Mouse (Mus musculus) CD8-positive naive resting alpha-beta T cell, adult 2 months (primary cell): Measurements from ENCODE around the gene Tmem139.
A peak's percentile ranks its signal among the peaks of the same experiment; 100 is the strongest.

Experiments used
- DNase-seq, 2 experiments: peaks; one replicate each; pipeline ENCODE4 v3.0.0; 2022; ENCODE audit warnings: low read depth in 2 of 2, low spot score in 2 of 2

The Tmem139 gene

DNA sequence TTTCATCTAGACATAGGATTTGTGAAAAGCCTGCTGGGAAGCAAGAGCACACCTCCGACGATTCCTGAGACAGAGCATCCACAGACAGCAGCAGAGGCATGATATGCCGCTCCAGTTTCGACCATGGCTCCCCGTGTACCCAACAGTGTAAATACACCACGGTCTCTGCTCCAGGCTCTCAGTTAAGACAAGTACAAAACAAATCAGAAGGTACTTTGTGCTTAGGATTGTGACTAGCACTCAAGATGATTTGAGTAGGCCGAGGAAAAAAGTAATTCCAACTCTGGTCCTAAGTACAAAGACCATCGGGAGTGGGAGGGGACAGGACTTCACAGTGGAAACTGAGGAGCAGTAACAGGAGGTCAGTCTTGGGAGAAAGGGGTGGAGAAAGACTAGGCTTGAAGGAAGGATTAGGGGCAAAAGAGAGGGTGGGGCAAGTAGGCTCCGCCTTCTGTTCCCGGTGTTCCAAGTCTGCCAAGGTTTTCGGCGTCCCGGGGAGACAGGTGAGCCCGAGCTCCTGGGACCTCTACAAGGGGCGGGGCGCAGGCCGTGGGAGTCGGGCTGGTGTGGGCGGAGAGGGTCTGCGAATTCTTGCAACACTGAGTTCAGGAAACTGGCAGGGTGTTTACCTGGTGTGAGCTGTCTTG, at the start of gene Tmem139:
Gene Tmem139, plus strand, starts transcription at position 447 of the 647 bp plus-strand sequence.
- DNase-seq = no peak

DNA sequence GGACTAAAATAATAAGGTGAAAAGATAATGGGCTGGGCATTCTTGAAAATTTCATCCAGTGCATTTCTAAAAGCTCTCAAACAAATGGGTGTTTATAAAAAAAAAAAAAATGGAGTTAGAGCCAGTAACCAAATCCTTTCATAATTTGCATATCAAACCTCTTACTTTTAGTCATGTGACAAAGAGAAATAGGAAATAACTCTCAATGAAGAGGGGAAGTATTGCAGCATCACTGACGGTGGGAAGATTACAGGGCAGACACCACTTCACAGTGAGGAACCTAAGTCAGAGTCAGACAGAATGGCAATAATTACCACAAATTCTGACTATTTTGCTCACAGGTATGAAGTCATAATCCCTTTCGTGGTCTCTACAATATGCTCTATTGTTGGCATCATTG, 46.7 kb upstream of the Tmem139 start, which contains the start of gene Tas2r144:
Gene Tas2r144, plus strand, starts transcription at position 301 of the 400 bp plus-strand sequence.
- no peak for DNase-seq

- DNase-seq = no peak
These were observed 39.5 kb upstream of the Tmem139 start for GRCm38 (mm10) chr6:42222286-42222685.

DNA sequence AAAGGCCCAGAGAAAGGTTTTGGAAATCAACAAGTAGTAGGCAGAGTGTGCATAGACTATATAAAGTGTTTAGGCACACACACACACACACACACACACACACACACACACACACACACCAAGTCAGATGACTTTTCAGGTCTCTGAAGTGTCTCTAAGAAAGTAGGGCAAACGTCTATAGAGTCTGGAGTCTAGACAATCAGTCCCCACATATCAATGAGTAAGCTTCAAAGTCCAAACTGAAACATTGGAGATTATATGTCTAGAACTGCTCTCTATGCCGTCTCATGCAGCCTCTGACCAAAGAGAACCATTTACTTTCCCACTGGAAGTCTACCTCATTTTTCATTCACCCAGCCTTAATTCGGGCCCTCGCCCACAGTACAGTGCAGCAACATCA, 36.7 kb upstream of the Tmem139 start:
- DNase-seq = no peak

GRCm38 (mm10) chr6:42227240-42228101, 34.3 kb upstream of the Tmem139 start:
- peak; percentile 46 to 64 for DNase-seq

GRCm38 (mm10) chr6:42229610-42230009, 32.2 kb upstream of the Tmem139 start:
- no peak for DNase-seq

- no peak for DNase-seq
These were observed 30.6 kb upstream of the Tmem139 start for GRCm38 (mm10) chr6:42231191-42231590.

GRCm38 (mm10) chr6:42237276-42237805, 24.4 kb upstream of the Tmem139 start:
- no peak for DNase-seq

GRCm38 (mm10) chr6:42241311-42242045, 20.3 kb upstream of the Tmem139 start:
- no peak for DNase-seq

DNA sequence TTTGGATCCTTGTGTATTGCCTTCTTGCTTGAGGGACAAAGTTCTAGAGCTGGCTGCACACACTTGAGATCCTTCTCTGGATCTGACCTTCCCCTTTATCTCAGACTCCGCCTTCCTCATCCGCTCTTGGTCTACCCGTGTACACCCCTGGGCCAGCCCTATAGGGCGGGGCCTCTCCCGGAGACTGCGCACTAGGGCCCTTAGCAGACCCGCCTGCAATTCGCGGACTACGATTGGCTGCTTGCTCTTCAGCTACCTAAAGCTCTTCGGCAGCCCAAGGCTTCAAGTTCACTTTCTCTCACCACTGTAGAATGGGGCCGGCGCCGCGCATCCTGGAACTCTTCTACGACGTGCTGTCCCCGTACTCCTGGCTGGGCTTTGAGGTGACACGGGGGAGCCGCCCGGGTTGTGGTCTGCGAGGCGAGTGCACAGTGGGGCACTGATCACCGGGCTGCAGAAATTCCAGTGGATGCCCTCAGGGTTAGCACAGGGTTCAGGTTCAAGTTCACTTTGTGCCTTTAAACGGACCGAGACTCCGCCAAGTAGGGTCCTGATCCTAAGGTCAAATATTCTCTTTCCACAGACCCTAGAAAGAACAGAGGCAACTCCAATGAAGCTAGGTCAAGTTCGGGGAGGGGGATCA, 15.9 kb upstream of the Tmem139 start, which contains the start of gene Gstk1:
Gene Gstk1, plus strand, starts transcription at position 225 of the 643 bp plus-strand sequence.
- peak; percentile 67 to 69 for DNase-seq

DNA sequence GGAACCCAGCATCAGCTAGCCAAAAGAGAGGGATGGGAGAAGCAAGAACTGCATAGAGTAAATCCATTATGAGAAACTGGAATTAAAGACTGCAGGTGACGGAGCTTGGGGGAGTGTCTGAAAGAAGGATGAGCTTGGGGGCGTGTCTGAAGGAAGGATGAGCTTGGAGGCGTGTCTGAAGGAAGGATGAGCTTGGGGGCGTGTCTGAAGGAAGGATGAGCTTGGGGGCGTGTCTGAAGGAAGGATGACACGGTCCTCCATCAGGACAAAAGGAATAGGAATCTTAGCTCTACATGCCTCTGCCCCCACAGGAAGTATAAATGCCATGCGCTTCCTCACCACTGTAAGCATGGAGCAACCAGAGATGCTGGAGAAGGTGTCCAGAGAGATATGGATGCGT, 14.6 kb upstream of the Tmem139 start:
- DNase-seq = no peak

GRCm38 (mm10) chr6:42247981-42248380, 13.8 kb upstream of the Tmem139 start:
- DNase-seq = no peak

DNA sequence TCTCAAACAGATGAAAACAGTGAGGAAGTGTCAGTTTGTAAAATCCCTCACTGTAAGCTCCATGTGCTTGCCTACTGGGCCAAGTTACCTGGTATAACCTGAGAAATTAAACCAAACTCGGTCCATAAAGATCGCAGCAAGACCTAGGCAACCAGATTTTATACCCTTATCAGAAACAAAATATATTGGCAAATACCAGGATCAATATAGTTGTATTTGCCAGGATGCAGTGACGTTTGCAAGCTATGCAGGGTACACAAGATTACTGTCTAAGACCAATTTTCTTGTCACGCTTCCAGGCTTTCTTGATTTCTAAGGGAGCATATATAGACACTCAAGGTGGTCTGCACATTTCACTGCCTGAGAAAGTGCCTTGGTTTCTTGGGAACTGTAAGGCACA, 10.0 kb upstream of the Tmem139 start:
- no peak for DNase-seq

DNA sequence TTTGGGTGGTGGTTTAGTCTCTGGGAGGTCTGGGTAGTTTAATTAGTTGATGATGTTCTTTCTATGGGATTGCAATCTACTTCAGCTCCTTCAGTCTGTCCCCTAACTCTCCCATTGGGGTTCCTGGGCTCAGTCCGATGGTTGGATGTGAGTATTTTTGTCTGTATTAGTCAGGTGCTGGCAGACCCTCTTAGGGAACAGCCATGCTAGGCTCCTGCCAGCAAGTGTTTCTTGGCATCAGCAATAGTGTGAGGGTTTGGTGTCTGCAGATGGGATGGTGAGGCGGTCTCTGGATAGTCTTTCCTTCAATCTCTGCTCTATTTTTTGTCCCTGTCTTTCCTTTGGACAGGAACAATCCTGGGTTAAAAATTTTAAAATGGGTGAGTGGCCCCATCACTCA, 8.7 kb upstream of the Tmem139 start:
- DNase-seq = no peak

GRCm38 (mm10) chr6:42257303-42257863, 4.4 kb upstream of the Tmem139 start:
- DNase-seq = peak; percentile 60 to 66

DNA sequence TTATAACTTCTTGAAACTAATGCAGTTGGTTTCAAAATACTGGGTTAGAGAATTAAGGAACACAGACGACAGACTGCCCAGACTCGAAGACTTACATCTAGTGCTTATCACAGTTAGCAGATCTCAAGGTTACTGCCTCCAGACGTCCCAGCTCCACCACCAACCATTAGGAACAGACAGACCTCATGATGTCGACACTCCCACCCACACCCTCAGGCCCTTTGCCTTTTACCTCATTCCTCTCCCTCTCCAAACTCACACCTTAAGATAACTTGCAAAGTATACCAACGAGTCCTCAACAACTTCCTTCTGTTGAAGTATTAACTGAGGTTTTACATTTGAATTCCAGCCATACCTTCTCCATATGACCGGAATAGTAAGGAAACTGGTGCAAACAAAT, 1.3 kb upstream of the Tmem139 start:
- DNase-seq = no peak

DNA sequence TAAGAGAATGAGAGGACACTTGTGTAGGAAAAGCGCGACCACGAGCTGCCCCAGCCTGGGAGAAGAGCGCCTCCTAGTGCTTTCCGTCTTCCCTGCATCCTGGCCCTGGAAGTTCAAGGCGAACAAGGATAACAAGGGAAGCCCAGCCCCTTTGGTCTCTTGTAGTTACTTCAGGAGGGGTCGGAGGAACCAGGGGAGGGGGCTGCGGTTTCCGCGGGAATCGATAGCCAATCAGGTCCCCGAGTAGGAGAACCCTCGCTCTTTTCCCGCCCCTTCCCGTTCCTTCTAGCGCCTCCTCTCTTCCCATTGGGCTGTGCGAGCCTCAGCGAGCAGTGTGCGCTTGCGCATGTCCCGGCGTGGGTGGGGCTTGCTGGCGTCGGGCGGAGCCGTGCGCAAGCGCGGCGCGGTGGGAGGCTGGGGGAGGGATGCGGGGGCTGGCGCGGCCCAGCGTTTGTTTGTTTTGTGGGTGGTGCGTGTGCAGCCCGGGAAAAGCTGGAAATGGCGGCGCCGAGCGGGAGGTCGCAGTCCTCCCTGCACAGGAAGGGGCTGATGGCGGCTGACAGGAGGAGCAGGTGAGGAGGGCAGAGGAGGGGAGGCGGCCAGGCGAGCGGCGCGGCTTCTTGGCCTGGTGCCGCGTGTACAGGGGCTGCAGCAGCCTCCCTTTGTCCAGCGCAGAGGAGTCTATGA, 3.0 kb downstream of the Tmem139 start, which contains the start of gene Casp2:
Gene Casp2, plus strand, starts transcription at position 360 of the 687 bp plus-strand sequence.
- peak; percentile 95 to 96 for DNase-seq

DNA sequence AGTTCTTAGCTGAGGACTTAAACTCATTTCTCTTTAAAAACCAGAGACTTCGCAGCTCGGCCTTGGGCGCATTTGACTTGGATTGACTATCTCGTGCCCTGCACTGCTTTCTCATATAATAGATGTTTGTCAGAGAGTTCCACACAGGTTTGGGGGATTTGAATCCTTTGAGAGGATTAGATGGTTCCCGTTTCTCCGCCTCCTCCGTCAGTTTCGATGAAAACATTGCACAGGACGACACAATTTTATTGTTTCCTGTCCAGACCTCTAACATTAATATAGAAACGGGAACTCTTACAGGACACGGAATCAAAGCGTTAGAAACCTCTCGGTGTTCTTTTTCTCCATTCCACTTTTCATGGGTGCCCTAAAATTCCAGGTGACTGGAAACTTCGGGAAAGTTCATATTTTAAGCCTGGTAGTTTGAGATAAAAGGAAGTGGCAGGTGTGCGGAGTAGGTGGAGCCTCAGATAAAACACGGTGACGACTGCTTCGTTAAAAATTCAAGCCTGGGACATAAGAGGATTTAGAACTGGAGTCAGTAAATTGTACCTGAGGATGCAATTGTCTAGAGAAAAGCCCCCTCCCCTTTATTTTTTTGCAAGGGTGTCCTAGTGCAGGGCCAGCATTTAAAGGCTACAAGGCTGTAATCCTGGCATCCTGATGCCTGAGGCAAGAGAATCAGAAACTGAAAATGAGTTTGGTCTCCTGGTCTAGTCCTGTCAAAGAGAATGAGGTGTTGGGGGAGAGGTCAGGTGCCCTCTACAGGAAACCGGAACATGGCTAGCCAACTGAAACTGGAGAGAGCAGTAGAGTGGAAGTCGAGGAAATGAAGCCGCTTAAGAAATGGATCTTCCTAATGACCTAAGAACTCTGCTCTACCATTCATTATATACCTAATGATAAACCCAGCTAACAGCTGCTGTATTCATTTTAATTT, 3.9 kb downstream of the Tmem139 start:
- peak; percentile 6 to 37 for DNase-seq

- no peak for DNase-seq
These were observed 9.0 kb downstream of the Tmem139 start for GRCm38 (mm10) chr6:42270817-42271216.
